Mouse (Mus musculus) liver, embryonic 14.5 days (tissue): ENCODE data around the gene Med28. TPM values are rescaled to one million over a fixed set of nuclear protein-coding genes. Genes with fewer than 3 reads are reported as not detected.
A peak's percentile ranks its signal among the peaks of the same experiment; 100 is the strongest.

ENCODE experiments used
- ATAC-seq: fragments of 200-750 bp; cut with Nextera tagmentation; 2 replicates; pipeline ENCODE4 v1.8.0; 2017; ENCODE audit warnings: moderate number of reproducible peaks, mild to moderate bottlenecking, moderate library complexity; ENCODE audit not compliant: insufficient read depth
- DNase-seq, 3 experiments: peaks; one replicate each; pipeline ENCODE4 v3.0.0-alpha.2; 2012 to 2013; ENCODE audit warnings: low read depth in 3 of 3, low spot score in 3 of 3
- H3K27ac ChIP-seq: fragments of 300-500 bp; sonication (generic); 2 replicates; pipeline ENCODE4 v1.5.1; 2014; ENCODE audit warnings: moderate library complexity, mild to moderate bottlenecking, control low read depth, inconsistent platforms
- H3K27me3 ChIP-seq: fragments of 300-500 bp; sonication (generic); 2 replicates; pipeline ENCODE4 v1.6.1; 2014; ENCODE audit warnings: mild to moderate bottlenecking, low read length, moderate library complexity; ENCODE audit not compliant: control insufficient read depth, insufficient read depth
- H3K36me3 ChIP-seq: fragments of 300-500 bp; sonication (generic); replicated peaks from 2 replicates; pipeline ENCODE4 v1.6.1; 2014; ENCODE audit warnings: low read depth; ENCODE audit not compliant: control insufficient read depth, insufficient read depth
- H3K4me1 ChIP-seq, 2 experiments: fragments of 200-500 bp in 1 of 2; fragments of 300-500 bp in 1 of 2; sonication (generic) in 1 of 2; replicated peaks; 2 replicates each; pipeline ENCODE4 v1.6.1; 2012 to 2014; ENCODE audit warnings: antibody characterized with exemption in 1 of 2, inconsistent platforms in 1 of 2, low read length in 1 of 2; ENCODE audit not compliant: control insufficient read depth in 2 of 2, insufficient read depth in 2 of 2
- H3K4me2 ChIP-seq: fragments of 300-500 bp; sonication (generic); 2 replicates; pipeline ENCODE4 v1.6.1; 2014; ENCODE audit warnings: low read depth, mild to moderate bottlenecking, control low read depth, moderate library complexity
- H3K4me3 ChIP-seq, 2 experiments: fragments of 200-500 bp in 1 of 2; fragments of 300-500 bp in 1 of 2; sonication (generic) in 1 of 2; 2 replicates each; pipeline ENCODE4 v1.5.1; 2012 to 2014; ENCODE audit warnings: low read depth in 2 of 2, low read length in 2 of 2, mild to moderate bottlenecking in 2 of 2, control low read depth in 1 of 2, inconsistent platforms in 1 of 2, moderate library complexity in 1 of 2; ENCODE audit not compliant: insufficient read depth in 1 of 2
- H3K9ac ChIP-seq: fragments of 300-500 bp; sonication (generic); replicated peaks from 2 replicates; pipeline ENCODE4 v1.6.1; 2014; ENCODE audit warnings: mild to moderate bottlenecking, control low read depth, moderate library complexity
- H3K9me3 ChIP-seq: fragments of 300-500 bp; sonication (generic); 2 replicates; pipeline ENCODE4 v1.6.1; 2016; ENCODE audit warnings: low read length, mixed read lengths; ENCODE audit not compliant: control insufficient read depth
- CTCF ChIP-seq: IDR thresholded peaks from 2 replicates; pipeline ENCODE4 v1.5.1; 2016; ENCODE audit warnings: antibody characterized with exemption, low read depth, control low read depth
- EP300 ChIP-seq: IDR thresholded peaks from 2 replicates; pipeline ENCODE4 v1.6.1; 2016; ENCODE audit warnings: antibody characterized with exemption, low read depth
- WGBS: fragments of 180-500 bp; shearing (Covaris S2); extraction: QIAGEN DNeasy Blood & Tissue Kit; methylation state at CpG from one replicate; pipeline ENCODE4 v1.1.7; 2014; ENCODE audit not compliant: insufficient replicate concordance; 5-methylcytosine and 5-hydroxymethylcytosine counted together
- polyA plus RNA-seq, 2 experiments: library from polyadenylated mRNA; depleted of rRNA in 1 of 2; stranded (reverse) in 1 of 2; unstranded in 1 of 2; fragments of >200 nt; fragmentation: Nextera tagmentation in 1 of 2; extraction: Ambion mirVana in 1 of 2; gene quantifications; 2 replicates each; pipeline versions ENCODE4 v1.2.1 to v1.2.3; 2012 to 2014

Med28 gene
- polyA plus RNA-seq, 2 experiments, result 37.6 to 99.8 TPM

- TF ChIP-seq CTCF (no peak), EP300 (no peak)
- no peaks in the 10 kb centered on the region for H3K27me3 ChIP-seq
- peaks cover 8 to 9% of the 10 kb centered on the region in 2 experiments for H3K4me1 ChIP-seq
- peak overlapping the region; percentile 86 for H3K4me2 ChIP-seq
- 68% methylated on average over 6 of the region's 6 CpGs for WGBS
- peaks cover 15% of the 10 kb centered on the region for H3K36me3 ChIP-seq
- H3K4me3 ChIP-seq, result peak overlapping the region in 1 of 2 experiments; percentile 98; a peak in 3 of 4 replicates
- ATAC-seq, result no peak
- H3K27ac ChIP-seq, result no peak overlapping the region
- no peak for DNase-seq
- H3K9ac ChIP-seq, result no peak overlapping the region; the same call in 1 of the 2 replicates
- H3K9me3 ChIP-seq, result no peaks in the 10 kb centered on the region
These were observed 1.6 kb downstream of the Med28 start for GRCm38 (mm10) chr5:45521601-45522000.

GRCm38 (mm10) chr5:45525101-45525500, 5.1 kb downstream of the Med28 start:
- no peaks in the 10 kb centered on the region for H3K9me3 ChIP-seq
- no peak for DNase-seq
- H3K9ac ChIP-seq, result no peak overlapping the region
- TF ChIP-seq CTCF (no peak), EP300 (no peak)
- ATAC-seq, result no peak
- 85% methylated on average over 10 of the region's 10 CpGs for whole genome bisulfite sequencing
- peaks cover 5 to 6% of the 10 kb centered on the region in 2 experiments for H3K4me1 ChIP-seq
- H3K27ac ChIP-seq, result no peak overlapping the region
- H3K27me3 ChIP-seq, result no peaks in the 10 kb centered on the region
- H3K4me2 ChIP-seq, result no peak overlapping the region
- H3K36me3 ChIP-seq, result peaks cover 24% of the 10 kb centered on the region
- no peak overlapping the region for H3K4me3 ChIP-seq

DNA sequence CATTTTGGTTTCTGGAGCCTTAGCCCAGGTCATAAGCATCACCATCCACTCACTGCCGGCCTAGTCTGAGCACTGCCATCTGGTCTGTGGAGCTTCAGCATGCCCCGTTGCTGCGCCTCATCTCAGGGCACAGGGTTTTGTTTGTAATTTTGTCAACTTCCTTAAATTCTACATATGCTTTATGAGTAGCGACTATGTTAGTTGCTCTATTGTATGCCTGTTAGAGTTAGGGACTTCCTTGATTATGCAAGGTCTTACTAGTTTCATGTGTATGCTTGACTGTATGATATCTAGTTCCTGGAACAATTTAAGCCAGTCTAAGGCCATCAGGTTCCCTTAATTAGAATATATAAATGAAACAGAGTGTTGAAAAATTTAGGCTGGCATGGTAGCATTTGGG, 6.3 kb downstream of the Med28 start:
- TF ChIP-seq CTCF, result no peak
- no peak for TF ChIP-seq EP300
- Histone ChIP-seq H3K36me3 (peaks cover 24% of the 10 kb centered on the region), H3K4me3 (no peak overlapping the region), H3K27me3 (no peaks in the 10 kb centered on the region), H3K4me2 (no peak overlapping the region), H3K9me3 (no peaks in the 10 kb centered on the region), H3K9ac (no peak overlapping the region), H3K4me1 (peaks cover 4 to 5% of the 10 kb centered on the region in 2 experiments; a peak in 3 of 4 replicates), H3K27ac (no peak overlapping the region)
- ATAC-seq, result no peak
- DNase-seq, result no peak
- WGBS, result 75% methylated on average over 4 of the region's 4 CpGs

- no peak for ATAC-seq
- peak in 2 of 3 experiments; percentile 9 to 22 for DNase-seq
- H3K36me3 ChIP-seq, result peaks cover 24% of the 10 kb centered on the region
- H3K9ac ChIP-seq, result no peak overlapping the region
- no peak overlapping the region for H3K4me3 ChIP-seq
- H3K4me1 ChIP-seq, result no peaks in the 10 kb centered on the region
- H3K9me3 ChIP-seq, result no peaks in the 10 kb centered on the region
- no peak overlapping the region for H3K4me2 ChIP-seq
- 68% methylated on average over 3 of the region's 3 CpGs for WGBS
- no peak overlapping the region for H3K27ac ChIP-seq
- no peaks in the 10 kb centered on the region for H3K27me3 ChIP-seq
- no peak for TF ChIP-seq EP300
- TF ChIP-seq CTCF, result no peak
These were observed 9.7 kb downstream of the Med28 start for GRCm38 (mm10) chr5:45529696-45530095.

DNA sequence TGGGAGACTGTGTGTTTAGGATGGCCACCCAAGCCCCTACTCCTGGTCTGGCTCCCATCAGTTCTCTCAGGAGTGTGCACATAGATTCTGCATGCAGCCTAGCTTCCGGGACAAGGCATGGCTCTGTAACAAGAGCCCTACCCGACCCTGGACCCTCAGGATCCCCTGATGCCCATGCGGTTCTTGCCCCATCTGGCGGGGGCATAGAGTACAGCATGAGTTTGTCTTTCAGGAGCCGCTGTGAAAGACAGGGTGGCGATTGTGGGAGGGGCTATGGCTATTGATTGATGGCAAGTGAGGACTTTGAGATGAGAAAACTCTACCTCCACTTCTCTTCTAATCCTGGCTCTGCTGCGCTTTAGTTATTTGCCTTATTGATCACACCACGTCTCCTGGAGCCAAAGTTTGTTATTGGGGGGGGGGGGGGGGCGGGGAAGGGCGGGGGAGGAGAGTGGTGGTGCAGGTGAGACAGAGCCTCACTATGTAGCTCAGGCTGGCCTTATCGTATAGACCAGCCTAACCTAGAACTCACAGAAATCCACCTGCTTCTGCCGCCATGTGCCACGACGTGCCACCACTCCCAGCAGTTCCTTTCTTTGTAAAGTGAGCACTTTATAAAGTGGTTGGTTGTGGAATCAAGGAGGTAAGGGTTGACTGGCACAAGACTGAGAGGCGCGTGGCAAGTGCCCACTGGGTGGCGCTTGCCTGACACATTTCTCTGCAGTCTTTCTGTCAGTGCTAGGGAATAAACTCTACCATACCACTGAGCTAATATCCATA, 14.5 kb downstream of the Med28 start:
- no peak for TF ChIP-seq EP300
- TF ChIP-seq CTCF, result peak; percentile 73
- no peak overlapping the region for H3K9ac ChIP-seq
- H3K27me3 ChIP-seq, result no peaks in the 10 kb centered on the region
- H3K27ac ChIP-seq, result no peak overlapping the region
- peak; percentile 38 to 42 (median 42) for DNase-seq
- H3K9me3 ChIP-seq, result no peaks in the 10 kb centered on the region
- H3K4me1 ChIP-seq, result no peaks in the 10 kb centered on the region
- peak; percentile 77 for ATAC-seq
- H3K4me2 ChIP-seq, result peak overlapping the region; percentile 40
- H3K4me3 ChIP-seq, result no peak overlapping the region
- H3K36me3 ChIP-seq, result no peaks in the 10 kb centered on the region
- 5% methylated on average over 16 of the region's 17 CpGs for WGBS
